Mouse (Mus musculus): Measurements from ENCODE around the gene Mfap1a.
"Not testable (repeated sequence)": the region's sequence is repeated elsewhere in the genome, so short reads cannot be mapped to it uniquely, and the experiment has no call there.

- TF ChIP-seq CTCF, EP300 (IDR thresholded peaks at IDR 0.05; ENCODE audit: low read depth): not testable (repeated sequence)
Observed at GRCm38 (mm10) chr2:121512991-121513765, 6.7 kb upstream of the Mfap1a start.

Measured in liver, postnatal 0 days (tissue).